Mouse (Mus musculus) bone marrow macrophage, adult 2 months (primary cell): ENCODE measurements around the gene Epha10.

ENCODE experiments used
- CTCF ChIP-seq: IDR thresholded peaks from 2 replicates; pipeline ENCODE4 v1.5.1; 2012; ENCODE audit warnings: low read depth, mild to moderate bottlenecking, low read length, moderate library complexity
- POLR2A ChIP-seq: IDR thresholded peaks from 2 replicates; pipeline ENCODE4 v1.6.1; 2012; ENCODE audit warnings: mild to moderate bottlenecking, low read depth, low read length, borderline replicate concordance

GRCm38 (mm10) chr4:124951036-124951433 lies 70.3 kb downstream of the Epha10 start:
- TF ChIP-seq POLR2A (no peak), CTCF (no peak)
